Mouse (Mus musculus) CD8-positive naive resting alpha-beta T cell, adult 57 days (primary cell): ENCODE results near the gene Tyw1. TPM values are rescaled to one million over a fixed set of nuclear protein-coding genes. Genes with fewer than 3 reads are reported as not detected.

ENCODE experiments used
- total RNA-seq: library from RNA; stranded (reverse); gene quantifications from one replicate; pipeline ENCODE4 v1.2.4, GENCODE M21; 2023

Tyw1 gene
- 25.7 TPM for total RNA-seq

GRCm38 (mm10) chr5:130255017-130255720 lies at the start of gene Tyw1, which contains the start of gene Sbds:
Tyw1 (plus strand) TSS chr5:130255619.
Sbds (minus strand) TSS chr5:130255530.

GRCm38 (mm10) chr5:130216781-130217180 lies 38.6 kb upstream of the Tyw1 start, which contains the start of gene Tmem248:
Tmem248 (plus strand) TSS chr5:130217081.

DNA sequence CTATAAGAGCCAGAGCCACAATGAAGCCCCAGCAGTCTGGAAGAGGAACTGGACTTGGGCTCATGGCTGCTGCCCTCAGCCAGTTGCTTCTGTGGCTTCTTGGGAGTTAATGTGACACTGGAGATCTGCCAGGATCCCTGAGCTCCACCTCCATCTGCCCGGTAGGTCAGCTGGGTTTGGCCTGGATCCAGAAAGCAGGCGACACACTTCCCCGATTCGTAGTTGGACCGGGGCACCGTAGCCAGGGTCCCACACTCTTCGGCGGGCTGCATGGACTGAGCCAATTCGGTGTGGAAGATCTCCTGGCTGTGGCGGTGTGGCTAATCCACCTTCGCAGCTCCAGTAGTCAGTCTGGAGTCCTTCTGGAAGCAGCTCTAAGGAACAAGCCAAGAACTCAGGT lies 113.8 kb downstream of the Tyw1 start, which contains the start of gene Caln1:
TSS of gene Caln1 (plus strand) at position 219 of the 400 bp plus-strand sequence.

DNA sequence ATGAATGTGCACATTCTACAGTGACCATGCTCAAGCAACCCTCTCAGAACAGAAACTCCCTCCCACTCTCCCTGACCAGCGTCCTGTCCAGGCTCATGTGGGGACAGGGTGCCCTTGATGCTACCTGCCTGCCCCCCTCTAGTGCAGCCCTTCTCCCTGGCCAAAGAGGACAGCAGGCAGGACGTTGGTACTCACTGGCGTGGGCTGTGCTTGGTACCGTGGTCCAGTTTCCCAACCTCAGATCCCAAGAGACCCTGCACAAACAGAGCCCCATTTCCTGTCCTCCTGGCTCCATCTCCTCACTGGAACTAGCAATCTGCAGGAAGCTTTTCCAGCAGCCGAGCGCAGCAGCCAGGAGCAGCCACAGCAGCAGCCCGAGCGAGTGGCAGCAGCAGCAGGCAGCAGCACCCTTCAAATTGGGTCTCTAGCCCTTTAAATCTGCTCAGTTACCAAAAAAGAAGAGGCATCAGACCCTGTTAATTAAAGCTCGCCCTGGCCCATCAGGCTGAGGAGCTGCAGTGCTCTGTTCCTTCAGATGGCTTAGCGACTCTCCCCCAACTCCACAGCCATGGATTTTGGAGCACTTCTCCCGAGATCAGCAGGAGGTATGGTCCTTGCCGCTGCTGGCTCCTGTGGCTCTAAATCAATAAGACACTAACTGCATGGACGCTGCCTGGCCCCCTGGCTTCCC lies 128.9 kb downstream of the Tyw1 start, which contains the start of gene A330070K13Rik:
TSS of gene A330070K13Rik (minus strand) at position 410 of the 691 bp plus-strand sequence.

Other genes with a start within 250 kb of the Tyw1 start
- 24.3 TPM for gene Asl, start 226.4 kb upstream of the Tyw1 start, total RNA-seq
- 26.1 TPM for gene Crcp, start 226.3 kb upstream of the Tyw1 start, total RNA-seq
- 10.8 TPM for gene Tpst1, start 182.3 kb upstream of the Tyw1 start, total RNA-seq
- gene Kctd7, start 110.8 kb upstream of the Tyw1 start, total RNA-seq = 2.0 TPM
- 35.2 TPM for gene Rabgef1, start 83.8 kb upstream of the Tyw1 start, total RNA-seq
- 56.8 TPM for gene Tmem248, start 38.5 kb upstream of the Tyw1 start, total RNA-seq
- 93.7 TPM for gene Sbds, start 89 bp upstream of the Tyw1 start, total RNA-seq
- gene Caln1, start 113.8 kb downstream of the Tyw1 start, total RNA-seq = not detected
- not detected for gene A330070K13Rik, start 129.0 kb downstream of the Tyw1 start, total RNA-seq